Mouse (Mus musculus) hindbrain, embryonic 15.5 days (tissue): Measurements from ENCODE around the gene Arhgef3. TPM values are rescaled to one million over a fixed set of nuclear protein-coding genes. Genes with fewer than 3 reads are reported as not detected.

Source experiments
- ATAC-seq: fragments of 200-750 bp; cut with Nextera tagmentation; 2 replicates; pipeline ENCODE4 v1.8.0; 2017; ENCODE audit warnings: low read depth, moderate number of reproducible peaks, moderate TSS enrichment; ENCODE audit not compliant: low FRiP score
- H3K27ac ChIP-seq: fragments of 300-500 bp; sonication (generic); replicated peaks from 2 replicates; pipeline ENCODE4 v1.5.1; 2015; ENCODE audit warnings: mild to moderate bottlenecking, inconsistent platforms
- H3K27me3 ChIP-seq: fragments of 300-500 bp; sonication (generic); 2 replicates; pipeline ENCODE4 v1.6.1; 2015; ENCODE audit warnings: control low read depth, inconsistent platforms
- H3K36me3 ChIP-seq: fragments of 300-500 bp; sonication (generic); 2 replicates; pipeline ENCODE4 v1.6.1; 2015; ENCODE audit warnings: control low read depth, inconsistent platforms
- H3K4me1 ChIP-seq: fragments of 300-500 bp; sonication (generic); replicated peaks from 2 replicates; pipeline ENCODE4 v1.6.1; 2015; ENCODE audit warnings: control low read depth, inconsistent platforms
- H3K4me2 ChIP-seq: fragments of 300-500 bp; sonication (generic); 2 replicates; pipeline ENCODE4 v1.6.1; 2015; ENCODE audit warnings: moderate library complexity, mild to moderate bottlenecking, inconsistent platforms
- H3K4me3 ChIP-seq: fragments of 300-500 bp; sonication (generic); 2 replicates; pipeline ENCODE4 v1.5.1; 2015; ENCODE audit warnings: mild to moderate bottlenecking, inconsistent platforms
- H3K9ac ChIP-seq: fragments of 300-500 bp; sonication (generic); 2 replicates; pipeline ENCODE4 v1.6.1; 2015; ENCODE audit warnings: inconsistent platforms
- H3K9me3 ChIP-seq: fragments of 300-500 bp; sonication (generic); 2 replicates; pipeline ENCODE4 v1.6.1; 2016; ENCODE audit warnings: control low read depth, inconsistent platforms
- WGBS: fragments of 180-500 bp; shearing (Covaris S2); methylation state at CpG from one replicate; pipeline ENCODE4 v1.1.7; 2015; 5-methylcytosine and 5-hydroxymethylcytosine counted together
- polyA plus RNA-seq: library from polyadenylated mRNA; unstranded; fragments of >200 nt; fragmentation: Nextera tagmentation; extraction: Ambion mirVana; gene quantifications from 2 replicates; pipeline ENCODE4 v1.2.1, GENCODE M21; 2015

The Arhgef3 gene
- polyA plus RNA-seq, 1 experiment from 2014 or later: 12.7 TPM

DNA sequence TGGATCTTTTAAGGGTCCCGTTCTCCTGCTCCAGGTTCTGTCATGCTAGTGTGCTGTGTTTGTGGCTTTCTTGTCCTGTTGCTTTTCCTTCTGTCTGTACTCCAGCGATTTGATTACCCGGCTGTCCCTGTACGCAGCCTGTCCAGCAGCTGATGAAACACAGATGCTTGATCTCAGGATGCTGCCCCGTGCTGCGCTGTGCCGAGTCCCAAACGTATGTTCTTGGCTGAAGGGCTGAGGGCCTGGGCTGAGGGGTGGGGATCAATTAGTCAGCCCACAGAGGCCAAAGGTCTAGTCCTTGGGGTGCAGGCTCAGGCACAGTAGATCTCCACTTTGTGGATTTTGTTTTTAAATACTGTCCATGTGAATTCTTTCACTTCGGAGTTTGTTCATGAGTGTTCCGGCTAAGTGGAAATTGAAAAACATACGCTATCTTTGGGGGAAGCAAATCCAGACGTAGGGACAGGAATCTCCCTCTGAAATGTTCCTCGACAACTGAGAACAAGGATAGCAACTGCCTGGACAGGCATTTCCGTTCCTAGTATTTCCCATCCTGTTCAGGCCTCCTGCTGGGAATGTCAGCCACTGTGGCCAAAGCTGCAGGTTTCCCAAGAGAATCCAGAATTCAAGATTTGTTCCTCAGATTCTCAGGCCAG lies 56.6 kb downstream of the Arhgef3 start:
- H3K9ac ChIP-seq: no peak overlapping the region
- 77% methylated on average over 14 of the region's 14 CpGs for WGBS
- H3K9me3 ChIP-seq: no peaks in the 10 kb centered on the region
- H3K4me2 ChIP-seq: no peak overlapping the region
- H3K4me1 ChIP-seq: peaks cover 11% of the 10 kb centered on the region; the same call in 1 of the 2 replicates
- no peaks in the 10 kb centered on the region for H3K27me3 ChIP-seq
- no peak for ATAC-seq
- no peaks in the 10 kb centered on the region for H3K36me3 ChIP-seq
- H3K27ac ChIP-seq: no peak overlapping the region
- no peak overlapping the region for H3K4me3 ChIP-seq

- no peak overlapping the region for H3K4me3 ChIP-seq
- H3K4me2 ChIP-seq: no peak overlapping the region
- H3K27me3 ChIP-seq: no peaks in the 10 kb centered on the region
- no peak overlapping the region for H3K27ac ChIP-seq
- H3K9me3 ChIP-seq: no peaks in the 10 kb centered on the region
- WGBS: 86% methylated on average over 10 of the region's 10 CpGs
- H3K36me3 ChIP-seq: no peaks in the 10 kb centered on the region
- ATAC-seq: no peak
- H3K9ac ChIP-seq: no peak overlapping the region
- peaks cover 9% of the 10 kb centered on the region; the same call in 1 of the 2 replicates for H3K4me1 ChIP-seq
Observed at GRCm38 (mm10) chr14:27173178-27173803, 58.6 kb downstream of the Arhgef3 start.

DNA sequence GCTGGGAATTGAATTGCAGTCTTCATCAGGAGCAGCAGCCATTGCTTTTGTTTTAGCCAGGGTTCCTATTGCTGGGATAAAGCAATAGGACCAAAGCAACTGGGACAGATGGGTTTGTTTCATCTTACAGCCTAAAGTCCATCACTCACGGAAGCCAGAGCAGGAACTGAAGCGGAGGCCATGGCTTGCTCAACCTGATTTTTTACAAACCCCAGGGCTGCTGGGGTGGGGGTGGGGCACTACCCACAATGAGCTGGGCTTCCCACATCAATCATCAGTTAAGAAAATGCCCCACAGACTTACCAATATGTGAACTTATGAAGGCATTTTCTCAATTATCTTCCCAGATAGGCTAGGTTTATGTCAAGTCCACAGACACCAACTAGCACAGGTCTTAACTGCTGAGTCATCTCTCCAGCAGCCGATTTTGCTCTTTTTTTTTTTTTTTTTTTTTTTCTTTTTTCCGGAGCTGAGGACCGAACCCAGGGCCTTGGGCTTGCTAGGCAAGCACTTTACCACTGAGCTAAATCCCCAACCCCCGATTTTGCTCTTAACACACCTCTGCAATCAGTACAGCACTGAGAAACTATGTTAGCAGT lies 59.6 kb downstream of the Arhgef3 start:
- Histone ChIP-seq H3K9me3 (no peaks in the 10 kb centered on the region), H3K9ac (no peak overlapping the region), H3K4me3 (no peak overlapping the region), H3K27me3 (no peaks in the 10 kb centered on the region), H3K36me3 (no peaks in the 10 kb centered on the region), H3K27ac (no peak overlapping the region), H3K4me1 (peaks cover 16% of the 10 kb centered on the region; the same call in 1 of the 2 replicates), H3K4me2 (no peak overlapping the region)
- 69% methylated on average over 6 of the region's 6 CpGs for WGBS
- no peak for ATAC-seq

DNA sequence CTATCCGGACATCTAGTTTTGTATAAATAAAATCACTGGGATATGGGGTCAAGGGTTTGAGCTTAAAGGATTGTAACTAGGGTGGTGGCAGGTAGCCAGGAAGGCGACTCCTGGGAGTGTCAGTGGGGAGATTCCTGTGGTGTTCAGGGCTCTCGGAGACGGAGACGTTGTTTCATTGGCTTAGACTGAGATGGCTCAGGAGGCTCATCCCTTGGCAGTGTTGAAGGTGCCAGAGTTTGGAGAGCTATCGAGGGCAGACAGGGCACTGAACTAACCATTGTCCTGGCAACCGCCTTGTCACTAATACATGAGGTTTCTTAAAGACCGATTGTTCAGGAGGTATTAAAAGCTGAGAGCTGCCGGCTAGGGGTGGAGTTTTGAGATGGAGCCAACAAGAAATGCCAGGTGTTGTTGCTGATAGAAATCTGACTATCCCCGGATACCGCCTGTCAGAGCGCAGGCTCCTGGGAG lies 60.2 kb downstream of the Arhgef3 start:
- WGBS: 62% methylated on average over 12 of the region's 12 CpGs
- Histone ChIP-seq H3K27me3 (no peaks in the 10 kb centered on the region), H3K4me3 (no peak overlapping the region), H3K4me2 (no peak overlapping the region), H3K9ac (no peak overlapping the region), H3K36me3 (no peaks in the 10 kb centered on the region), H3K4me1 (peaks cover 16% of the 10 kb centered on the region; the same call in 1 of the 2 replicates), H3K9me3 (no peaks in the 10 kb centered on the region), H3K27ac (no peak overlapping the region)
- no peak for ATAC-seq

DNA sequence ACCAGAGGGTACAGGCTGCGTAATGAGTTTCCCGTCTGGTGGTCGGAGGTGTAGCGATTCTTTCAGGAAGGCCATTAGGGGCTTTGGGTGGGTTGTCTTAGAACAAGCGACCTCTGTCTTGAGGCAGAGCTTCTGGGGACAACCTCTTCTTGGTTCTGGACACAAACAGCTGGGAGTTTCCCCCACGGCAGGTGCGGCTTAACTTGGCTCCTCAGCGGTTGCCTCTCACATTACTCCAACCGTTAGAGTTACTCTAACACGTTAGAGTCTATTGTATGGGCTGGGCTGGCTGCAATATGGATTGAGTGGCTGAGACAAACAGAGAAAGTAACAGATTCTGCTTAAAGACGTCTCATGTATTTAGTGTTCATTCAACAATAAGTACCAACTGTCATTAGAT lies 60.6 kb downstream of the Arhgef3 start:
- no peaks in the 10 kb centered on the region for H3K27me3 ChIP-seq
- H3K36me3 ChIP-seq: no peaks in the 10 kb centered on the region
- H3K9ac ChIP-seq: no peak overlapping the region
- no peak overlapping the region for H3K27ac ChIP-seq
- no peaks in the 10 kb centered on the region for H3K9me3 ChIP-seq
- H3K4me2 ChIP-seq: no peak overlapping the region
- 61% methylated on average over 11 of the region's 11 CpGs for WGBS
- no peak overlapping the region for H3K4me3 ChIP-seq
- H3K4me1 ChIP-seq: peaks cover 16% of the 10 kb centered on the region; the same call in 1 of the 2 replicates
- ATAC-seq: no peak

DNA sequence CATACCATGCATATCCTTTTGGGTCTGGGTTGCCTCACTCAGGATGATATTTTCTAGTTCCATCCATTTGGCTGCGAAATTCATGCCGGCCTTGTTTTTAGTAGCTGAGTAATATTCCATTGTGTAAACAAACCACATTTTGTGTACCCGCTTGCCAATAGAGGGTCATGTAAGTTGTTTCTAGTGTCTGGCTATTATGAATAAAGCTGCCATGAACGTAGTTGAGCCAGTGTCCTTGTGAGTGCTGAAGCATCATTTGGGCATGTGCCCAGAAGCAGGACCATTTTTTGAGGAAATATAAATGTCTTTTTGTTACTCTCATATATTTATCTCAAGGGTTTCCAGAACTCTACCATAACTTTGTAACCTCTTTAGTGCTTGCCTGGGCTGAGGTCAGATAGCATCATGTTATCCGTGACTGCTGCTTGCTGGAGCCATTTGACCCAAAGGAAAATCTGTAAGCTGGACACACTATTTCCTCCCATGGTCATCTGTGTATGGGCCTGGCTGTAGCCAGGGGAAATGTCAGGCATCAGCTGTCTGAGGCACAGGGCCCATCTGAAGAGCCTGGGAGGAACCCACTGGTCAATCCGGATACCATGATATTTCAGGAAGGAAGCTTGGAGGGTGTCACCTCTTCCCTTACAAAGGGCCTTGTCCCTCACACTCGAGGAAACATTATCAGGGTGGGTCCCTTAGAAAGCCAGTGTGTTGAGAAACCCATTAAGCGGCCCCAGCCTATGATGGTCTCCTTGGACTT lies 63.3 kb downstream of the Arhgef3 start:
- H3K9ac ChIP-seq: no peak overlapping the region
- H3K27ac ChIP-seq: no peak overlapping the region
- H3K36me3 ChIP-seq: no peaks in the 10 kb centered on the region
- H3K4me2 ChIP-seq: no peak overlapping the region
- ATAC-seq: no peak
- H3K9me3 ChIP-seq: no peaks in the 10 kb centered on the region
- H3K27me3 ChIP-seq: no peaks in the 10 kb centered on the region
- peaks cover 16% of the 10 kb centered on the region for H3K4me1 ChIP-seq
- WGBS: 88% methylated on average over 8 of the region's 8 CpGs
- H3K4me3 ChIP-seq: no peak overlapping the region

DNA sequence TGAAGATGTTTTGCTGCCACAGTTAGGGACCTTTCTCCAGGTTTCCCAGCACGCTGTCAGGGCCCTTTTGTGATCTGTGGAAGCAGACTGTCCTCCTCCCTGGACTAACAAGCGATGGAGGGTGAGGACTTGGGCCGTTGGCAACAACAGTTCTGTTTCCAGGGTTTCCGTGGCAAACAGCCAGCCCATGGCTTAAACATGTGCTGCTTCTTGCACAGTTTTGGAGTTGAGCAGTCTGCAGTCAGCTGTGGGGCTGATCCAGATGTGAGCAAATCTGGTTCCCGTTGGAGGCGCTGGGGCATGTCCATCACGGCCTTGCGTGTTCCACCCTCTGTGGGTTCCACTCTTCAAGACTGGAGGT lies 63.8 kb downstream of the Arhgef3 start:
- H3K27ac ChIP-seq: no peak overlapping the region
- no peak overlapping the region for H3K4me2 ChIP-seq
- 67% methylated on average over 8 of the region's 8 CpGs for WGBS
- H3K9ac ChIP-seq: no peak overlapping the region
- H3K9me3 ChIP-seq: no peaks in the 10 kb centered on the region
- H3K4me3 ChIP-seq: no peak overlapping the region
- no peaks in the 10 kb centered on the region for H3K27me3 ChIP-seq
- peaks cover 16% of the 10 kb centered on the region for H3K4me1 ChIP-seq
- no peak for ATAC-seq
- H3K36me3 ChIP-seq: no peaks in the 10 kb centered on the region

DNA sequence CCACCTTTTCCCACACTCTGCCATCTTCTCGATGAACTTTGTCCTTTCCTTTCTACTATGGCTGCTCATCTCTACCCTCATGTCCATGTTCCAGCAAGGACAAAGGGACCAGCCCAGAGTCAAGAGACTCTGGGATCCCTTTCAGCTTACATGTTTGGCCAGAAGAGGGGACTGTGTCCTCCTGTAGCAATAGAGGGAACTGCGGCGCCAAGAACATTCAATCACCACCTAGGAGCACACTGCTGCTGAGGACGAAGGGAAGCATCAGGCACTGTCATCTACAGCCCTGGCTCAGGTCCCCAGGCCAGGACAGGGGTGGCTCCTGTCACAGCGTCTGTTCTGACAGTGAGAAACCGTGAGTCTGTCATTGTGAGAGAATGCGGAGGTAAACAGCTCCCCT lies 65.1 kb downstream of the Arhgef3 start:
- Histone ChIP-seq H3K4me3 (no peak overlapping the region), H3K4me2 (no peak overlapping the region), H3K9ac (no peak overlapping the region), H3K27me3 (no peaks in the 10 kb centered on the region), H3K27ac (no peak overlapping the region), H3K4me1 (peaks cover 14% of the 10 kb centered on the region), H3K9me3 (no peaks in the 10 kb centered on the region), H3K36me3 (no peaks in the 10 kb centered on the region)
- ATAC-seq: no peak
- 86% methylated on average over 7 of the region's 7 CpGs for WGBS

GRCm38 (mm10) chr14:27182059-27182458 lies 67.4 kb downstream of the Arhgef3 start:
- no peaks in the 10 kb centered on the region for H3K9me3 ChIP-seq
- H3K36me3 ChIP-seq: no peaks in the 10 kb centered on the region
- ATAC-seq: no peak; the same call in 1 of the 2 replicates
- peaks cover 10% of the 10 kb centered on the region for H3K4me1 ChIP-seq
- no peaks in the 10 kb centered on the region for H3K27me3 ChIP-seq
- H3K27ac ChIP-seq: no peak overlapping the region
- no peak overlapping the region for H3K9ac ChIP-seq
- no peak overlapping the region for H3K4me2 ChIP-seq
- H3K4me3 ChIP-seq: no peak overlapping the region
- WGBS: 71% methylated on average over 11 of the region's 11 CpGs

GRCm38 (mm10) chr14:27182646-27183438 lies 68.1 kb downstream of the Arhgef3 start:
- Histone ChIP-seq H3K27me3 (no peaks in the 10 kb centered on the region), H3K9ac (no peak overlapping the region), H3K27ac (no peak overlapping the region), H3K4me3 (no peak overlapping the region), H3K4me2 (no peak overlapping the region), H3K4me1 (peaks cover 10% of the 10 kb centered on the region), H3K9me3 (no peaks in the 10 kb centered on the region), H3K36me3 (no peaks in the 10 kb centered on the region)
- 69% methylated on average over 11 of the region's 11 CpGs for WGBS
- 0 out of 2 replicates have a peak, but pooled peaks have one; percentile 31 for ATAC-seq

DNA sequence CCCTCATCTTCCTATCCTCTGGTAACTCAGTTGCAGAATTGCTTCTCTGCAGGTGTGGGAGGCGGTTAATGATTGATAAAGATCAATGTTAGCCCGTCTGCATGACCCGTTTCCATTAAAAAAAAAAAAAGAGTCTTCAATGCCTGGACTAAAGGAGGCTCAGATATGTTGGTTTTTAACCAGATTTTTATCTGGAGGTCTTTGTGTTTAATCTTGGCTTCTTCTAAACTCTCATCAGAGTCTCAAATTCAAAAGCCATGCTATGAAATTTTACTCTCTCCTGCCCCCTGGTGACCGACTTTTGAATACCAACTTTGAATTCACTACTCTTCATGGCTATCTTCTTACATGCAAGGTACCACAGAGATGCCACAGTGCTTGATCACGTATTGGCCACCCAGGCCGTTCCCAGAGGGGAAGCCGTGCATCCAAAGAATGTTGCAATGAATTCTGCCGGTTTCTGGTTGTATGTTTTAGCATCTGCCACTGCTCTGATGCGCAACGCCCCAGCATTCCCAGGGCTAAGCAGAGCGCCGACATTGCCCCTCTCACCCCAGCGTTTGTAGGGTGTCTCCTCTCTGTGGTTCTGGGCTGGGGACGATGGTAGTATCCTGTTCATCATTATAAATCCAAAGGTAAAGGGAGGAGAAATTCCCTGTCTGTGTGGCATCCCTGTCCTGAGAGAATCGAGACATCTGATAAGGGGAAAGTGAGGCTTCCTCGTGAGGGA lies 69.0 kb downstream of the Arhgef3 start:
- no peaks in the 10 kb centered on the region for H3K27me3 ChIP-seq
- no peak overlapping the region for H3K4me3 ChIP-seq
- H3K9ac ChIP-seq: no peak overlapping the region
- no peak overlapping the region for H3K27ac ChIP-seq
- H3K4me2 ChIP-seq: no peak overlapping the region
- WGBS: 66% methylated on average over 16 of the region's 16 CpGs
- H3K9me3 ChIP-seq: no peaks in the 10 kb centered on the region
- H3K36me3 ChIP-seq: no peaks in the 10 kb centered on the region
- H3K4me1 ChIP-seq: peaks cover 4% of the 10 kb centered on the region
- no peak for ATAC-seq
